Mouse (Mus musculus): ENCODE results near the gene Gm10799.

DNA sequence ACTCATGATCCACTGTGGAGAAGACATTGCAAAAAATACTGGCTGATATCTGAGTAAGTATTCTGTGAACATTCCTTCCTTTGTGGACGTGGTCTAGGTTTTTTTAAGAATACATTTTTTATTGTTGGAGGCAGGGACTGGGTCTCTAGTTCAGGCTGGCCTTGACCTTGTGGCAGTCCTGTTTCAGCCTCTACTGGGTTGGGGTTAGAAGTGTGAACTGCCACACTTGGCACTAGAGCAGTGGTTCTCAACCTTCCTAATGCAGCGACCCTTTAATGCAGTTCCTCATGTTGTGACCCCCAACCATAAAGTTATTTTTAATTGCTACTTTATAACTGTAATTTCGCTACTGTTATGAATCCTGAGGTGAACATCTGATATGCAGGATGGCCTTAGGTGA lies 38.0 kb downstream of the Gm10799 start:
- TF ChIP-seq CTCF (IDR thresholded peaks at IDR 0.05; ENCODE audit: low read depth) (no peak), EP300 (IDR thresholded peaks at IDR 0.05; ENCODE audit: low read depth) (no peak)
